Mouse (Mus musculus) limb, embryonic 13.5 days (tissue): ENCODE results near the gene Itm2b. TPM values are rescaled to one million over a fixed set of nuclear protein-coding genes. Genes with fewer than 3 reads are reported as not detected.

Experiments used
- ATAC-seq: fragments of 200-750 bp; cut with Nextera tagmentation; 2 replicates; pipeline ENCODE4 v1.8.0; 2017; ENCODE audit warnings: low read depth, moderate number of reproducible peaks, moderate TSS enrichment; ENCODE audit not compliant: low FRiP score
- H3K27ac ChIP-seq: fragments of 300-500 bp; sonication (generic); 2 replicates; pipeline ENCODE4 v1.5.1; 2015; ENCODE audit warnings: inconsistent platforms, mild to moderate bottlenecking, moderate library complexity
- H3K27me3 ChIP-seq: fragments of 300-500 bp; sonication (generic); 2 replicates; pipeline ENCODE4 v1.6.1; 2015; ENCODE audit warnings: mild to moderate bottlenecking, inconsistent platforms
- H3K36me3 ChIP-seq: fragments of 300-500 bp; sonication (generic); 2 replicates; pipeline ENCODE4 v1.6.1; 2015; ENCODE audit warnings: inconsistent platforms, mild to moderate bottlenecking, moderate library complexity
- H3K4me1 ChIP-seq: fragments of 300-500 bp; sonication (generic); 2 replicates; pipeline ENCODE4 v1.6.1; 2015; ENCODE audit warnings: inconsistent platforms
- H3K4me2 ChIP-seq: fragments of 300-500 bp; sonication (generic); replicated peaks from 2 replicates; pipeline ENCODE4 v1.6.1; 2015; ENCODE audit warnings: inconsistent platforms, mild to moderate bottlenecking, moderate library complexity
- H3K4me3 ChIP-seq: fragments of 300-500 bp; sonication (generic); 2 replicates; pipeline ENCODE4 v1.5.1; 2015; ENCODE audit warnings: moderate library complexity, mild to moderate bottlenecking, inconsistent platforms
- H3K9ac ChIP-seq: fragments of 300-500 bp; sonication (generic); 2 replicates; pipeline ENCODE4 v1.6.1; 2015; ENCODE audit warnings: mild to moderate bottlenecking, inconsistent platforms
- H3K9me3 ChIP-seq: fragments of 300-500 bp; sonication (generic); 2 replicates; pipeline ENCODE4 v1.6.1; 2016; ENCODE audit warnings: inconsistent platforms
- WGBS: fragments of 180-500 bp; shearing (Covaris S2); methylation state at CpG from one replicate; pipeline ENCODE4 v1.1.7; 2015; 5-methylcytosine and 5-hydroxymethylcytosine counted together
- polyA plus RNA-seq: library from polyadenylated mRNA; unstranded; fragments of >200 nt; fragmentation: Nextera tagmentation; extraction: Ambion mirVana; gene quantifications from 2 replicates; pipeline ENCODE4 v1.2.1, GENCODE M21; 2015

Itm2b gene
- polyA plus RNA-seq, 1 experiment from 2014 or later = 681 TPM

GRCm38 (mm10) chr14:73329871-73330270 lies 55.2 kb downstream of the Itm2b start:
- H3K27ac ChIP-seq = no peak overlapping the region
- H3K4me3 ChIP-seq = no peak overlapping the region
- H3K4me1 ChIP-seq = peaks cover 10% of the 10 kb centered on the region
- WGBS = 96% methylated on average over 2 of the region's 2 CpGs
- H3K9me3 ChIP-seq = no peaks in the 10 kb centered on the region
- no peak overlapping the region for H3K4me2 ChIP-seq
- no peaks in the 10 kb centered on the region for H3K36me3 ChIP-seq
- no peak overlapping the region for H3K9ac ChIP-seq
- no peak for ATAC-seq
- no peaks in the 10 kb centered on the region for H3K27me3 ChIP-seq

- H3K27ac ChIP-seq = peak overlapping the region; percentile 81; the same call in 1 of the 2 replicates
- 6% methylated on average over 8 of the region's 8 CpGs for WGBS
- peak overlapping the region; percentile 72 for H3K4me3 ChIP-seq
- H3K36me3 ChIP-seq = no peaks in the 10 kb centered on the region
- H3K9me3 ChIP-seq = no peaks in the 10 kb centered on the region
- no peak for ATAC-seq
- peak overlapping the region; percentile 83 for H3K9ac ChIP-seq
- H3K4me1 ChIP-seq = peaks cover 14% of the 10 kb centered on the region
- H3K27me3 ChIP-seq = no peaks in the 10 kb centered on the region
- H3K4me2 ChIP-seq = peak overlapping the region; percentile 81
Observed at GRCm38 (mm10) chr14:73326511-73326910, 58.6 kb downstream of the Itm2b start.

GRCm38 (mm10) chr14:73325456-73326381 lies 59.4 kb downstream of the Itm2b start, which contains the start of gene Rb1:
TSS of gene Rb1 (minus strand) at chr14:73325822.
- WGBS = under 1% methylated on average over 127 of the region's 135 CpGs
- ATAC-seq = peak; percentile 87

GRCm38 (mm10) chr14:73324634-73325455 lies 60.2 kb downstream of the Itm2b start:
- H3K27ac ChIP-seq = peak overlapping the region; percentile 81; the same call in 1 of the 2 replicates
- H3K9ac ChIP-seq = peak overlapping the region; percentile 83
- H3K4me1 ChIP-seq = peaks cover 14% of the 10 kb centered on the region
- ATAC-seq = peak; percentile 55
- H3K36me3 ChIP-seq = no peaks in the 10 kb centered on the region
- H3K27me3 ChIP-seq = no peaks in the 10 kb centered on the region
- no peaks in the 10 kb centered on the region for H3K9me3 ChIP-seq
- H3K4me3 ChIP-seq = peak overlapping the region; percentile 72
- peak overlapping the region; percentile 81 for H3K4me2 ChIP-seq
- 1% methylated on average over 48 of the region's 55 CpGs for WGBS

More at GRCm38 (mm10) chr14:73325456-73326381, 59.4 kb downstream of the Itm2b start, which contains the start of gene Rb1:
- Histone ChIP-seq H3K36me3 (no peaks in the 10 kb centered on the region), H3K27ac (peak within 1 kb of the TSS; percentile 81), H3K9ac (peak within 1 kb of the TSS; percentile 83), H3K4me1 (peaks cover 14% of the 10 kb centered on the region), H3K4me3 (peak within 1 kb of the TSS; percentile 72), H3K9me3 (no peaks in the 10 kb centered on the region), H3K4me2 (peak within 1 kb of the TSS; percentile 81), H3K27me3 (no peaks in the 10 kb centered on the region)

- H3K36me3 ChIP-seq = no peaks in the 10 kb centered on the region
- peak overlapping the region; percentile 27; the same call in 1 of the 2 replicates for H3K4me2 ChIP-seq
Observed at GRCm38 (mm10) chr14:73323965-73324364, 61.1 kb downstream of the Itm2b start.

GRCm38 (mm10) chr14:73322142-73322541 lies 62.9 kb downstream of the Itm2b start:
- no peak overlapping the region for H3K9ac ChIP-seq
- no peak for ATAC-seq
- WGBS = 90% methylated on average over 3 of the region's 3 CpGs

More at GRCm38 (mm10) chr14:73323965-73324364, 61.1 kb downstream of the Itm2b start:
- H3K4me3 ChIP-seq = no peak overlapping the region
- ATAC-seq = no peak
- WGBS = 54% methylated on average over 2 of the region's 2 CpGs
- no peak overlapping the region for H3K27ac ChIP-seq
- no peaks in the 10 kb centered on the region for H3K27me3 ChIP-seq
- H3K9ac ChIP-seq = no peak overlapping the region
- no peaks in the 10 kb centered on the region for H3K9me3 ChIP-seq
- H3K4me1 ChIP-seq = peaks cover 14% of the 10 kb centered on the region

GRCm38 (mm10) chr14:73316933-73317332 lies 68.2 kb downstream of the Itm2b start:
- H3K27ac ChIP-seq = no peak overlapping the region
- H3K4me3 ChIP-seq = no peak overlapping the region
- no peak overlapping the region for H3K9ac ChIP-seq
- ATAC-seq = no peak
- no peaks in the 10 kb centered on the region for H3K36me3 ChIP-seq
- H3K9me3 ChIP-seq = no peaks in the 10 kb centered on the region
- no peaks in the 10 kb centered on the region for H3K27me3 ChIP-seq
- no peak overlapping the region for H3K4me2 ChIP-seq
- peaks cover 4% of the 10 kb centered on the region; the same call in 1 of the 2 replicates for H3K4me1 ChIP-seq

More at GRCm38 (mm10) chr14:73322142-73322541, 62.9 kb downstream of the Itm2b start:
- no peak overlapping the region for H3K4me3 ChIP-seq
- H3K27ac ChIP-seq = no peak overlapping the region
- H3K4me1 ChIP-seq = peaks cover 13% of the 10 kb centered on the region
- H3K27me3 ChIP-seq = no peaks in the 10 kb centered on the region
- H3K36me3 ChIP-seq = no peaks in the 10 kb centered on the region
- H3K4me2 ChIP-seq = no peak overlapping the region
- no peaks in the 10 kb centered on the region for H3K9me3 ChIP-seq

- Histone ChIP-seq H3K27ac (no peak overlapping the region), H3K27me3 (no peaks in the 10 kb centered on the region), H3K4me2 (no peak overlapping the region), H3K4me3 (no peak overlapping the region), H3K4me1 (peaks cover 4% of the 10 kb centered on the region; the same call in 1 of the 2 replicates), H3K36me3 (no peaks in the 10 kb centered on the region), H3K9ac (no peak overlapping the region), H3K9me3 (no peaks in the 10 kb centered on the region)
- 72% methylated on average over 4 of the region's 4 CpGs for WGBS
- ATAC-seq = no peak
Observed at GRCm38 (mm10) chr14:73313864-73314263, 71.2 kb downstream of the Itm2b start.

- Histone ChIP-seq H3K9me3 (no peaks in the 10 kb centered on the region), H3K9ac (no peak overlapping the region), H3K27me3 (no peaks in the 10 kb centered on the region), H3K4me1 (peaks cover 4% of the 10 kb centered on the region; the same call in 1 of the 2 replicates), H3K4me2 (no peak overlapping the region), H3K27ac (no peak overlapping the region), H3K4me3 (no peak overlapping the region), H3K36me3 (no peaks in the 10 kb centered on the region)
- peak; percentile 86 for ATAC-seq
- WGBS = 47% methylated on average over 5 of the region's 5 CpGs
Observed at GRCm38 (mm10) chr14:73313396-73313795, 71.7 kb downstream of the Itm2b start.

GRCm38 (mm10) chr14:73312909-73313308 lies 72.2 kb downstream of the Itm2b start:
- Histone ChIP-seq H3K9me3 (no peaks in the 10 kb centered on the region), H3K27ac (no peak overlapping the region), H3K9ac (no peak overlapping the region), H3K36me3 (no peaks in the 10 kb centered on the region), H3K27me3 (no peaks in the 10 kb centered on the region), H3K4me1 (peaks cover 4% of the 10 kb centered on the region; the same call in 1 of the 2 replicates), H3K4me3 (no peak overlapping the region), H3K4me2 (no peak overlapping the region)
- 70% methylated on average over 5 of the region's 5 CpGs for WGBS
- ATAC-seq = peak; percentile 40; the same call in 1 of the 2 replicates
